Mouse (Mus musculus) embryo, embryonic 11.5 days (tissue): ENCODE measurements at regions not wholly inside any gene's neighbourhood (a gene's known extent, or its start where the extent isn't known, plus 50 kb on each side); places are given as distances from the start of the nearest gene placed in this dataset.
A peak's percentile ranks its signal among the peaks of the same experiment; 100 is the strongest.

Source experiments
- DNase-seq: peaks from one replicate; pipeline ENCODE4 v3.0.0-alpha.2; 2012; ENCODE audit warnings: low read depth, low spot score

GRCm38 (mm10) chr5:127129495-127129894 is 112.1 kb upstream of the Tmem132c start:
- DNase-seq: no peak

- no peak for DNase-seq
Observed at GRCm38 (mm10) chr5:127134441-127134840, 107.2 kb upstream of the Tmem132c start.

DNA sequence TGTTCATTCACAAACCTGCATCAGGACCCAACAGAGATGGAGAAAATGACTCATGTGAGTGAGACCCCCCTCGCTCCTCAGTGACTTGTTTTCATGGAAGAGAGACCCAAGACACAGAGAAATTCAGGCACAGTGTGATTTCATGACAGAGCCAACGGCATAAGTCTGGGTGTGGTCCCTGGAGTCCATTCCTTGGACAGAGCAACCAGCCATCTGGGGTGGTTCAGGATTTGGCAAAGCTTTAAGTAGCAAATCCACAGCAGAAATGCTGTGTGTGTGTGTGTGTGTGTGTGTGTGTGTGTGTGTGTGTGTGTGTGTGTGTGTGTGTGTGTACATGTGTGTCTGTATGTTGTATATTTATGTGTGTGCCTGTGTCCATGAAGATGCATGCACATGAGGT is 101.0 kb upstream of the Tmem132c start:
- DNase-seq: no peak

GRCm38 (mm10) chr5:127160292-127160691 is 81.3 kb upstream of the Tmem132c start:
- DNase-seq: peak; percentile 23

GRCm38 (mm10) chr5:127163376-127163775 is 78.2 kb upstream of the Tmem132c start:
- no peak for DNase-seq

- DNase-seq: no peak
Observed at GRCm38 (mm10) chr5:127189021-127189420, 52.6 kb upstream of the Tmem132c start.
